Mouse (Mus musculus): ENCODE data around the gene Rbms2. TPM values are rescaled to one million over a fixed set of nuclear protein-coding genes. Genes with fewer than 3 reads are reported as not detected.
A peak's percentile ranks its signal among the peaks of the same experiment; 100 is the strongest.
"Not testable (repeated sequence)": the region's sequence is repeated elsewhere in the genome, so short reads cannot be mapped to it uniquely, and the experiment has no call there.

The Rbms2 gene
- polyA plus RNA-seq, 1 experiment from 2014 or later, result 11.7 TPM

DNA sequence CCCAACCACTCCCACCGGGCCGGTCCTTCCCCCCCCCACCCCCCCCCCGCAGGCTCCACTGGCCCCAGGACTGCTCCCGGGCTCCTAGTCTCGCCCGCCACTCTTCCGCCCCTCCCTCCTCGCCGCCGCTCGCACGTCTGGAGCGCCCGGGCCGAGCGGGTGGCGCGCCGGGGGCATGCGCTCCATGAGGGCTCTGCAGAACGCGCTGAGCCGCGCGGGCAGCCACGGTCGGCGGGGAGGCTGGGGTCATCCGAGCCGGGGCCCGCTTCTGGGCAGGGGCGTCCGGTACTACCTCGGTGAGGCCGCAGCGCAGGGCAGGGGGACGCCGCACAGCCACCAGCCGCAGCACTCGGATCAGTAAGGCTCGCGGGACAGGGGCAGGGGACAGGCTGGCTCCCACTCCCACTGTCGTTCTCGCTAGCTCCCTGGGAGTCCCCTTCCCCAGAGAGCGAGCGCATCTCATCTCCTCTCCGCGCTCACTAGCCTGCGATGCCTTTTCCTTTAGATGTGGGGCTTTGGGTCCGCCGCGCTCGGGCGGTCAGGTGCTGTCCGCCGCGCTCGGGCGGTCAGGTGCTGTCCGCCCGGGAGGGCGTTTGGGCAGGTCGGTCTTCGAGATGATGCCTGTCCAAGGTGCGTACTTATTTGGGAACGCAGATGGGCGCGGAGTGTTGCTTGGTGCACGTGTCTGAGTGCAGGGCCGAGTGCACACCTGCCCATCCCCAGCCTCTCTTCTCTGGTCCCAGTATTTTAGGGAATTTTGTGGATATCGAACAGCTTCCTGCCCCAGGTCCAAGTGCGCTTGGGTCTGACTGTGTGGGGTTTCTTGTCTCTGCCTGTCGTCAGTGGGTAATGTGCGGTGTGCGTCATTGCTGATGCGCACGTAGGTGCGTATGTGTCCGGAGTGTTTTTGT lies 14.7 kb upstream of the Rbms2 start:
- WGBS, result under 1% methylated on average over 71 of the region's 79 CpGs
- H3K27ac ChIP-seq (ENCODE audit: low read depth, low read length), result no peak overlapping the region
- H3K36me3 ChIP-seq (ENCODE audit: control insufficient read depth, insufficient read depth), result no peaks in the 10 kb centered on the region
- H3K9ac ChIP-seq (ENCODE audit: low read depth, low read length), result peak overlapping the region; percentile 46
- H3K4me2 ChIP-seq (replicated peaks; ENCODE audit: low read depth), result peak overlapping the region; percentile 100
- H3K9me3 ChIP-seq (ENCODE audit: control insufficient read depth), result no peaks in the 10 kb centered on the region
- 0 out of 2 replicates have a peak, but pooled peaks cover 4% of the 10 kb centered on the region for H3K4me1 ChIP-seq (replicated peaks; ENCODE audit: control insufficient read depth, insufficient read depth, low read length)
- peaks cover 10% of the 10 kb centered on the region for H3K27me3 ChIP-seq (replicated peaks; ENCODE audit: control insufficient read depth, insufficient read depth, low read length)
- H3K4me3 ChIP-seq (ENCODE audit: low read depth, low read length), result peak overlapping the region; percentile 66
- no peak for TF ChIP-seq CTCF (IDR thresholded peaks at IDR 0.05; ENCODE audit: low read depth)
- ATAC-seq, result peak; percentile 82

DNA sequence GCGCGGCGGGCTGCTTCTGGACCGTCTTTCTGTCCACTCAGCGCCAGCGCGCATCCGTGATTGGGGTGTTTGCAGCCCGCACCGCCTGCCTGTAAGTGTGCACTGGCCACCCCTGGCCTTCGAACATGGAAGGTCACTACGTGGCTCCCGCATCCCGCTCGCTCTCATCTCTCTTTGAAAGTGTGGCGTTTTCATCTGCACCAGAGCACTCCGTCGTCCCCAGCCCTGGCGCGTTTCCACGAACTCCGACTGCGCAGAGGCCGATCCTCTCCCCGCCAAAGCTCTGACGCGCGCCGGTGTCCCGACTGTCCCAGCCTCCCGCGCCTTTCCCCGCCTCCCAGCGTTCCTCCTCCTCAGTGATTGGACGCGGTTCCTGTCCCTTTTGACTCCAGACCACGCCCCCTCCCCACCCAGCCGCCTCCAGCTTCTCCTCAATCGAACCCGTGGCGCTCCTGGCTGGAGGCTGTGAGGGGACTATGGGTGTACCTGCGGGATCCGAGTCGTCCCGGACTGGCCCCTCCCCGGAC lies 14.0 kb upstream of the Rbms2 start, which contains the start of gene Gls2:
Gls2 (plus strand) TSS at position 434 of the 527 bp plus-strand sequence.
- WGBS, result under 1% methylated on average over 46 of the region's 46 CpGs
- TF ChIP-seq CTCF (IDR thresholded peaks at IDR 0.05; ENCODE audit: low read depth), result no peak
- Histone ChIP-seq H3K36me3 (ENCODE audit: control insufficient read depth, insufficient read depth) (no peaks in the 10 kb centered on the region), H3K27ac (ENCODE audit: low read depth, low read length) (no peak within 1 kb of the TSS), H3K4me2 (replicated peaks; ENCODE audit: low read depth) (peak within 1 kb of the TSS; percentile 100), H3K9me3 (ENCODE audit: control insufficient read depth) (no peaks in the 10 kb centered on the region), H3K9ac (ENCODE audit: low read depth, low read length) (peak within 1 kb of the TSS; percentile 46), H3K27me3 (replicated peaks; ENCODE audit: control insufficient read depth, insufficient read depth, low read length) (peaks cover 10% of the 10 kb centered on the region), H3K4me1 (replicated peaks; ENCODE audit: control insufficient read depth, insufficient read depth, low read length) (0 out of 2 replicates have a peak, but pooled peaks cover 4% of the 10 kb centered on the region), H3K4me3 (ENCODE audit: low read depth, low read length) (peak within 1 kb of the TSS; percentile 66)
- ATAC-seq, result peak; percentile 95

DNA sequence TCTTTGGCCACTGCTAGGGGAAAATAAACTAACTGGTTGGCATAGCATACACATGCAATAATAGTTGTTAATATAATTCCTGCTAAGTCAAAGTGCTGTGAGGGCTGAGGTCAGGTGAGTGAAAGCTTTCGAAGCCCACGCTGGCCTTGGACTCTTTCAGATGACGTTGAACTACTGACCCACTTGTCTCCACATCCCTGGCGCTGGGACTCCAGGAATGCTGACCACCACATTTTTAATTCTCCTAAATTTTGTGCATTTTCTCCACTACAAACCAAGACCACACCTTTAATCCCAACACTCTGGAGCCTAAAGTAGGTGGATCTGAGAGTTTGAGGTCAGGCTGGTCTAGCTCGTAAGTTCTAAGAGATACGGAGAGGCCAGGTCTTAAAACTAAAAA lies 13.0 kb upstream of the Rbms2 start:
- no peak overlapping the region for H3K9ac ChIP-seq (ENCODE audit: low read depth, low read length)
- WGBS, result 91% methylated on average over 6 of the region's 6 CpGs
- no peak overlapping the region for H3K4me3 ChIP-seq (ENCODE audit: low read depth, low read length)
- H3K4me1 ChIP-seq (replicated peaks; ENCODE audit: control insufficient read depth, insufficient read depth, low read length), result 0 out of 2 replicates have a peak, but pooled peaks cover 4% of the 10 kb centered on the region
- H3K36me3 ChIP-seq (ENCODE audit: control insufficient read depth, insufficient read depth), result no peaks in the 10 kb centered on the region
- no peak overlapping the region for H3K4me2 ChIP-seq (replicated peaks; ENCODE audit: low read depth)
- H3K9me3 ChIP-seq (ENCODE audit: control insufficient read depth), result no peaks in the 10 kb centered on the region
- TF ChIP-seq CTCF (IDR thresholded peaks at IDR 0.05; ENCODE audit: low read depth), result no peak
- no peak overlapping the region for H3K27ac ChIP-seq (ENCODE audit: low read depth, low read length)
- peaks cover 10% of the 10 kb centered on the region for H3K27me3 ChIP-seq (replicated peaks; ENCODE audit: control insufficient read depth, insufficient read depth, low read length)
- ATAC-seq, result no peak

DNA sequence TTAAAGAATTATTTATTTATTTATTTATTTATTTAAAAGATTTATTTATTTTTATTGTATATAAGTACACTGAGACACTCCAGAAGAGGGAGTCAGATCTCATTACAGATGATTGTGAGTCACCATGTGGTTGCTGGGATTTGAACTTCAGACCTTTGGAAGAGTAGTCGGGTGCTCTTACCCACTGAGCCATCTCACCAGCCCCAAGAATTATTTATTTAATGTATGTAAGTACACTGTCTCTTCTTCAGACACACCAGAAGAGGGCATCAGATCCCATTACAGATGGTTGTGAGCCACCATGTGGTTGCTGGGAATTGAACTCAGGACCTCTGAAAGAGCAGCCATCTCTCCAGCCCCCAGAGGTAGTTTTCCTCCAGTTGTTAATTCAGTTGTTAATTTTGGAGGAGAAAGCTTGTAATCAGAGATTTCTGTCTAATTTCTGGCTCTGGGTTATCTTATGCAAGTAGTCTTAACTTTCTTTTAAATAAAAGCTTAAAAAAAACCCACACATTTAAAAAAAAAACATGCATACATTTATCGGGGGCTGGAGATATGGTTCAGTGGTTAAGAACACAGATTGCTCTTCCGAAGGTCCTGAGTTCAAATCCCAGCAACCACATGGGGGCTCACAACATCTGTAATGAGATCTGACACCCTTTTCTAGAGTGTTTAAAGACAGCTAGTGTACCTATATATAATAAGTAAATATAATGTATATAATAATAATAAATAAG lies 12.1 kb upstream of the Rbms2 start:
- H3K4me2 ChIP-seq (replicated peaks; ENCODE audit: low read depth); H3K36me3 ChIP-seq (ENCODE audit: control insufficient read depth, insufficient read depth); H3K4me3 ChIP-seq (ENCODE audit: low read depth, low read length); ATAC-seq; H3K27me3 ChIP-seq (replicated peaks; ENCODE audit: control insufficient read depth, insufficient read depth, low read length); H3K27ac ChIP-seq (ENCODE audit: low read depth, low read length); H3K4me1 ChIP-seq (replicated peaks; ENCODE audit: control insufficient read depth, insufficient read depth, low read length); H3K9ac ChIP-seq (ENCODE audit: low read depth, low read length); H3K9me3 ChIP-seq (ENCODE audit: control insufficient read depth): not testable (repeated sequence)
- TF ChIP-seq CTCF (IDR thresholded peaks at IDR 0.05; ENCODE audit: low read depth), result 0 out of 2 replicates have a peak, but pooled peaks have one; percentile 2
- 93% methylated on average over 3 of the region's 3 CpGs for WGBS

DNA sequence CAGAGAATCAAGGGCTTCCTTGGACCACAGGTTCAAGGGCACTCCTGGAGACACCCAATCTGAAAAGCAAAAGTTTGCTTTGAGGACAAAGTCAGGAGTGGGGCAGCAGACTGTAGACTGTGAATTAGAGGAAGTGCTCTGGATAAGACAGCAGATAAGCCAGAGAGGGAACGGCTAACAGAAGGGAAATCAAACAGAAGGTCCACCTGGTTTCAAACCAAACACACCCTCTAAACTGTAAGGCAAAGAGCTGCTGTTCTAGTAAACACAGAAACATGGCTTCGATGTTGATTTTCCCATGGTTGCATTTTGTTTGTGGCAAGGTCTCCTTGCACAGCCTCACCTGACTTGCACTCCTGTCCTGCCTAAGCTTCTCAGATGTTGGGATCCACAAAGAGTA lies 11.4 kb upstream of the Rbms2 start:
- ATAC-seq, result no peak
- WGBS, result 31% methylated on average over 2 of the region's 2 CpGs
- TF ChIP-seq CTCF (IDR thresholded peaks at IDR 0.05; ENCODE audit: low read depth), result no peak

More for the DNA sequence above, 11.4 kb upstream of the Rbms2 start:
- Histone ChIP-seq H3K4me1 (replicated peaks; ENCODE audit: control insufficient read depth, insufficient read depth, low read length) (0 out of 2 replicates have a peak, but pooled peaks cover 4% of the 10 kb centered on the region), H3K9me3 (ENCODE audit: control insufficient read depth) (no peaks in the 10 kb centered on the region), H3K9ac (ENCODE audit: low read depth, low read length) (no peak overlapping the region), H3K27me3 (replicated peaks; ENCODE audit: control insufficient read depth, insufficient read depth, low read length) (peaks cover 10% of the 10 kb centered on the region), H3K36me3 (ENCODE audit: control insufficient read depth, insufficient read depth) (no peaks in the 10 kb centered on the region), H3K27ac (ENCODE audit: low read depth, low read length) (no peak overlapping the region), H3K4me3 (ENCODE audit: low read depth, low read length) (no peak overlapping the region), H3K4me2 (replicated peaks; ENCODE audit: low read depth) (no peak overlapping the region)
